Mouse (Mus musculus) adrenal gland, postnatal 10 days (tissue): ENCODE data around the gene Gm13288. TPM values are rescaled to one million over a fixed set of nuclear protein-coding genes. Genes with fewer than 3 reads are reported as not detected.
"Not testable (repeated sequence)": the region's sequence is repeated elsewhere in the genome, so short reads cannot be mapped to it uniquely, and the experiment has no call there.

Experiments used
- DNase-seq: peaks from one replicate; pipeline ENCODE4 v3.0.0; 2021; ENCODE audit warnings: mixed read lengths
- long read RNA-seq, 2 experiments: library from polyadenylated mRNA; stranded (forward); transcript quantifications; one replicate each; pipeline ENCODE4 v2.0.0; 2021
- total RNA-seq, 2 experiments: library from RNA; stranded (reverse); gene quantifications; 2 replicates each; pipeline ENCODE4 v1.2.3; 2021

Gm13288 gene
- total RNA-seq, result not detected
- long read RNA-seq, experiment 1, result 0 reads
- long read RNA-seq, experiment 2, result 0 reads

GRCm38 (mm10) chr4:88805231-88805630, at the start of gene Gm13288:
Gene Gm13288 (plus strand): TSS chr4:88805531.
- not testable (repeated sequence) for DNase-seq

GRCm38 (mm10) chr4:88756581-88757513, 48.5 kb upstream of the Gm13288 start:
- DNase-seq, result peak; percentile 25

- peak; percentile 86 for DNase-seq
Observed at GRCm38 (mm10) chr4:88757628-88758031, 47.7 kb upstream of the Gm13288 start.

- not testable (repeated sequence) for DNase-seq
Observed at GRCm38 (mm10) chr4:88758751-88759150, 46.6 kb upstream of the Gm13288 start.

GRCm38 (mm10) chr4:88759610-88760268, 45.6 kb upstream of the Gm13288 start, which contains the start of gene Gm13283:
Gene Gm13283 (plus strand): TSS chr4:88760119.
- DNase-seq, result peak; percentile 39

- DNase-seq, result peak; percentile 81
Observed at GRCm38 (mm10) chr4:88760431-88760830, 44.9 kb upstream of the Gm13288 start.

GRCm38 (mm10) chr4:88761776-88762175, 43.6 kb upstream of the Gm13288 start:
- DNase-seq, result peak; percentile 63

GRCm38 (mm10) chr4:88762341-88762740, 43.0 kb upstream of the Gm13288 start:
- not testable (repeated sequence) for DNase-seq

- DNase-seq, result peak; percentile 61
Observed at GRCm38 (mm10) chr4:88763384-88764018, 41.8 kb upstream of the Gm13288 start.

- DNase-seq, result not testable (repeated sequence)
Observed at GRCm38 (mm10) chr4:88773534-88773933, 31.8 kb upstream of the Gm13288 start, which contains the start of gene Gm13290. Gene Gm13290 (plus strand): TSS chr4:88773834.

- DNase-seq, result not testable (repeated sequence)
Observed at GRCm38 (mm10) chr4:88776622-88777021, 28.7 kb upstream of the Gm13288 start, which contains the start of gene Gm13289. Gene Gm13289 (plus strand): TSS chr4:88776922.

- DNase-seq, result not testable (repeated sequence)
Observed at GRCm38 (mm10) chr4:88779550-88779949, 25.8 kb upstream of the Gm13288 start, which contains the start of gene Gm13272. Gene Gm13272 (plus strand): TSS chr4:88779850.

GRCm38 (mm10) chr4:88780320-88780719, 25.0 kb upstream of the Gm13288 start:
- not testable (repeated sequence) for DNase-seq

- DNase-seq, result not testable (repeated sequence)
Observed at GRCm38 (mm10) chr4:88781831-88782230, 23.5 kb upstream of the Gm13288 start, which contains the start of gene Ifnz. Gene Ifnz (plus strand): TSS chr4:88782131.

GRCm38 (mm10) chr4:88782335-88782734, 23.0 kb upstream of the Gm13288 start:
- DNase-seq, result peak; percentile 16

GRCm38 (mm10) chr4:88785409-88785808, 19.9 kb upstream of the Gm13288 start, which contains the start of gene Gm13276:
Gene Gm13276 (plus strand): TSS chr4:88785709.
- not testable (repeated sequence) for DNase-seq

- peak; percentile 75 for DNase-seq
Observed at GRCm38 (mm10) chr4:88788402-88788801, 16.9 kb upstream of the Gm13288 start, which contains the start of gene Gm13277. Gene Gm13277 (plus strand): TSS chr4:88788632.

GRCm38 (mm10) chr4:88791250-88791649, 14.1 kb upstream of the Gm13288 start, which contains the start of gene Gm13278:
Gene Gm13278 (plus strand): TSS chr4:88791550.
- not testable (repeated sequence) for DNase-seq

GRCm38 (mm10) chr4:88793936-88794675, 11.2 kb upstream of the Gm13288 start, which contains the start of gene Gm13275:
Gene Gm13275 (plus strand): TSS chr4:88794487.
- peak; percentile 29 for DNase-seq

GRCm38 (mm10) chr4:88797097-88797496, 8.2 kb upstream of the Gm13288 start, which contains the start of gene Gm13279:
Gene Gm13279 (plus strand): TSS chr4:88797397.
- not testable (repeated sequence) for DNase-seq

GRCm38 (mm10) chr4:88799365-88799764, 6.0 kb upstream of the Gm13288 start, which contains the start of gene Gm13285:
Gene Gm13285 (plus strand): TSS chr4:88799665.
- not testable (repeated sequence) for DNase-seq
